9 mouse cellular contexts compared by ENCODE assay signal in genomic region chr8:110718969-110719670, GRCm38 (mm10). TPM values are rescaled to one million over a fixed set of nuclear protein-coding genes. Genes with fewer than 3 reads are reported as not detected.
DNase-seq lines count a peak whose midpoint lies in the region; ATAC-seq lines count a peak whose summit lies in the region.
"Had no signal": no experiment of that assay in that cellular context is flagged by ENCODE, and none has a peak within 500 bp of the region (broad histone marks: within the 10 kb centered on the region; RNA-seq: fewer than 3 reads in every experiment).

No protein-coding gene starts in this region.

- peak overlapping the region; percentile 91 for H3K27ac ChIP-seq in embryonic facial prominence, embryonic 13.5 days
- H3K27ac ChIP-seq in stomach, embryonic 16.5 days (ENCODE audit: low read length) = peak overlapping the region; percentile 91
- H3K27ac ChIP-seq: liver, embryonic 15.5 days had no signal

- peak; percentile 50 for DNase-seq in ovary, adult 18-20 months (ENCODE audit: low spot score)
- DNase-seq in ovary, postnatal 10 days (ENCODE audit: low spot score) = no peak
- DNase-seq in heart, adult 8-10 months (ENCODE audit: low spot score) = peak; percentile 66
- peak; percentile 51 for DNase-seq in kidney, adult 18-20 months
- DNase-seq in lung, postnatal 10 days = peak; percentile 94
- DNase-seq in left cerebral cortex, adult 11 months (ENCODE audit: low spot score) = no peak

- peaks cover 89% of the 10 kb centered on the region for H3K4me1 ChIP-seq in embryonic facial prominence, embryonic 13.5 days
- peaks cover 74% of the 10 kb centered on the region for H3K4me1 ChIP-seq in stomach, embryonic 16.5 days (ENCODE audit: control insufficient read depth, insufficient read depth, low read length)

- no peaks in the 10 kb centered on the region for H3K27me3 ChIP-seq in embryonic facial prominence, embryonic 13.5 days
- H3K27me3 ChIP-seq in stomach, embryonic 16.5 days (ENCODE audit: control insufficient read depth, insufficient read depth, low read length) = no peaks in the 10 kb centered on the region

- H3K4me2 ChIP-seq in embryonic facial prominence, embryonic 13.5 days = no peak overlapping the region
- 0 out of 2 replicates have a peak overlapping the region, but pooled peaks have one; percentile 10 for H3K4me2 ChIP-seq in stomach, embryonic 16.5 days (ENCODE audit: low read depth, low read length)
- H3K4me2 ChIP-seq: liver, embryonic 15.5 days had no signal

- peak overlapping the region; percentile 54; the same call in 1 of the 2 replicates for H3K9ac ChIP-seq in embryonic facial prominence, embryonic 13.5 days
- peak overlapping the region; percentile 50 for H3K9ac ChIP-seq in stomach, embryonic 16.5 days (ENCODE audit: low read length)
- H3K9ac ChIP-seq: liver, embryonic 15.5 days had no signal

- ATAC-seq in embryonic facial prominence, embryonic 13.5 days (ENCODE audit: insufficient number of reproducible peaks, insufficient read depth, low FRiP score, low TSS enrichment, low read depth) = no peak
- 0 out of 2 replicates have a peak, but pooled peaks have one; percentile 21 for ATAC-seq in stomach, embryonic 16.5 days (ENCODE audit: insufficient read depth, low FRiP score)

- H3K9me3 ChIP-seq in embryonic facial prominence, embryonic 13.5 days = no peaks in the 10 kb centered on the region
- no peaks in the 10 kb centered on the region for H3K9me3 ChIP-seq in stomach, embryonic 16.5 days (replicated peaks; ENCODE audit: control insufficient read depth, low read length)
- H3K9me3 ChIP-seq: liver, embryonic 15.5 days had no signal

- peaks cover 7% of the 10 kb centered on the region for H3K36me3 ChIP-seq in embryonic facial prominence, embryonic 13.5 days
- no peaks in the 10 kb centered on the region for H3K36me3 ChIP-seq in stomach, embryonic 16.5 days (ENCODE audit: control insufficient read depth, insufficient read depth, low read length)

- no peak overlapping the region for H3K4me3 ChIP-seq in embryonic facial prominence, embryonic 13.5 days
- H3K4me3 ChIP-seq in stomach, embryonic 16.5 days (replicated peaks; ENCODE audit: low read length) = no peak overlapping the region
- H3K4me3 ChIP-seq: liver, embryonic 15.5 days had no signal

- WGBS in embryonic facial prominence, embryonic 13.5 days = 27% methylated on average over 12 of the region's 12 CpGs
- WGBS in stomach, embryonic 16.5 days = 38% methylated on average over 12 of the region's 12 CpGs

RNA-seq across cellular contexts. Expression of gene Mtss1l, which starts 2.2 kb away (rescaled TPM):
- polyA plus RNA-seq in embryonic facial prominence, embryonic 13.5 days (2015; fragmentation: Nextera tagmentation; extraction: Ambion mirVana) = 11.0 and 12.6 TPM in 2 replicates
- 10 to 100 TPM; 37.7 to 46.3 (median 39.9) TPM for total RNA-seq in heart, adult 8-10 months (2022)
- 7.0 and 8.2 TPM in 2 replicates for polyA plus RNA-seq in stomach, embryonic 16.5 days (2015; fragmentation: Nextera tagmentation; extraction: Ambion mirVana)

Comparison
In these comparisons a context has a peak if more than half of its experiments do, and no peak if none do; other contexts are left out.
1. DNase-seq: peak in ovary, adult 18-20 months (single experiment), heart, adult 8-10 months (single experiment), kidney, adult 18-20 months (single experiment) and lung, postnatal 10 days (single experiment); none in ovary, postnatal 10 days (single experiment) and left cerebral cortex, adult 11 months (single experiment).